In the genomic region with DNA sequence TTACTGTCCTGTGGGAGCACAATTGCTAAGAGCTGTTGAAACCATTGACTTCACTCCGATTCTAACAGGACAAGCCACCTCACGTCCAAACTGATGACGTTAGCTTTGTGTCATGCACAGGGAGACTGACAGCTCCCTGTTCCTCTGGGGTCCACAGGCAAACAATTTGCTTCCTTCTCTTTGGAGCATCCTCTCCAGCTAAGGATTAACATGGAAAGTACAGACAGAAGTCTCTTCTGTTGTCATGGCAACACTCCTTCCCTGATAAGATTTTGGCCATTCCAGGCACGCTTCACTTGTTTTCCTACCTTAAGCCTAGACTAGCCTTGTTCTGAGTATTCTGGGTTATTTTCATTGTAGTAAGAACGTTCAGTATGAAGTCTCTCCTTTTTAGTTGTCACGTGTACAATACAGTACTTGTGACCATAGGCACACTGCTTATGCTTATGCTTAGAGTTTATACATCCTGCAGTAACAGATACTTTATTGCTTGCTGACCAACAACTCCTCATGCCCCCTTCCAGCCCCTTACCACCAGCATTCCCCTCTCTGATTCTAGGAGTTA, we compare ENCODE assay signal across 19 mouse cellular contexts. TPM values are rescaled to one million over a fixed set of nuclear protein-coding genes. Genes with fewer than 3 reads are reported as not detected.
DNase-seq lines count a peak whose midpoint lies in the region; ATAC-seq and TF ChIP-seq lines count a peak whose summit lies in the region.
"Had no signal": no experiment of that assay in that cellular context is flagged by ENCODE, and none has a peak within 500 bp of the region (broad histone marks: within the 10 kb centered on the region; RNA-seq: fewer than 3 reads in every experiment).

No protein-coding gene starts in this region.

- H3K9me3 ChIP-seq in forebrain, embryonic 16.5 days (ENCODE audit: control insufficient read depth, low read length), result no peaks in the 10 kb centered on the region
- no peaks in the 10 kb centered on the region for H3K9me3 ChIP-seq in midbrain, embryonic 12.5 days
- H3K9me3 ChIP-seq: embryonic facial prominence, embryonic 15.5 days; G1E; heart, embryonic 12.5 days; liver, embryonic 12.5 days; megakaryocyte, embryonic 14.5 days had no signal

- intact Hi-C loops in left cerebral cortex, adult 2 months (cut with DNase I), result no loop called here
- intact Hi-C loops in heart, postnatal 25 days (cut with DNase I), result no loop called here

- no peak for DNase-seq in left cerebral cortex, adult 2 months (ENCODE audit: extremely low spot score in 1 of 2, low spot score in 2 of 2)
- DNase-seq in left cerebral cortex, adult 11 months (ENCODE audit: low spot score), result no peak
- DNase-seq in natural killer cell, adult 2 months (ENCODE audit: low spot score in 2 of 2), result no peak
- no peak for DNase-seq in heart, postnatal 25 days (ENCODE audit: low spot score)
- DNase-seq: cerebellum, adult 11-12 months; gastrocnemius, postnatal 36 days; kidney, adult 18-20 months; kidney, postnatal 25 days; left cerebral cortex, postnatal 4 days; thymus, postnatal 14 days had no signal

- 41% methylated on average over 6 of the region's 6 CpGs for WGBS in forebrain, embryonic 16.5 days
- WGBS in midbrain, embryonic 12.5 days, result 28% methylated on average over 6 of the region's 6 CpGs
- WGBS in olfactory bulb, adult 2 months, result 36% methylated on average over 6 of the region's 6 CpGs

- H3K27me3 ChIP-seq in forebrain, embryonic 16.5 days (replicated peaks; ENCODE audit: control insufficient read depth, insufficient read depth, low read length), result no peaks in the 10 kb centered on the region
- H3K27me3 ChIP-seq in midbrain, embryonic 12.5 days, result 0 out of 2 replicates have a peak, but pooled peaks cover 2% of the 10 kb centered on the region
- H3K27me3 ChIP-seq: embryonic facial prominence, embryonic 15.5 days had no signal

- H3K36me3 ChIP-seq in forebrain, embryonic 16.5 days (ENCODE audit: control insufficient read depth, insufficient read depth), result peaks cover 4% of the 10 kb centered on the region; the same call in 1 of the 2 replicates
- H3K36me3 ChIP-seq in midbrain, embryonic 12.5 days, result 0 out of 2 replicates have a peak, but pooled peaks cover 4% of the 10 kb centered on the region
- H3K36me3 ChIP-seq: embryonic facial prominence, embryonic 15.5 days; G1E; heart, embryonic 12.5 days; liver, embryonic 12.5 days had no signal

- peak; percentile 29; the same call in 1 of the 2 replicates for ATAC-seq in forebrain, embryonic 16.5 days
- peak; percentile 49; the same call in 1 of the 2 replicates for ATAC-seq in midbrain, embryonic 12.5 days (ENCODE audit: low FRiP score, low read depth)
- ATAC-seq: liver, embryonic 12.5 days had no signal

- H3K27ac ChIP-seq in left cerebral cortex, adult 2 months, result 0 out of 2 replicates have a peak overlapping the region, but pooled peaks have one; percentile 11
- H3K27ac ChIP-seq in forebrain, embryonic 16.5 days (ENCODE audit: low read length), result no peak overlapping the region
- H3K27ac ChIP-seq in midbrain, embryonic 12.5 days (replicated peaks), result peak overlapping the region; percentile 5; the same call in 1 of the 2 replicates
- H3K27ac ChIP-seq in olfactory bulb, adult 2 months (ENCODE audit: insufficient read depth, low read depth, low read length), result peak overlapping the region; percentile 15; the same call in 1 of the 2 replicates
- H3K27ac ChIP-seq: embryonic facial prominence, embryonic 15.5 days; liver, embryonic 12.5 days had no signal

- no peak for TF ChIP-seq CTCF in left cerebral cortex, adult 2 months (IDR thresholded peaks at IDR 0.05)
- TF ChIP-seq CTCF in olfactory bulb, adult 2 months (IDR thresholded peaks at IDR 0.05; ENCODE audit: insufficient read depth, low read depth, low read length), result no peak

- H3K9ac ChIP-seq in forebrain, embryonic 16.5 days (replicated peaks; ENCODE audit: low read depth, low read length), result no peak overlapping the region
- H3K9ac ChIP-seq in midbrain, embryonic 12.5 days (replicated peaks), result no peak overlapping the region
- H3K9ac ChIP-seq: embryonic facial prominence, embryonic 15.5 days; heart, embryonic 12.5 days; liver, embryonic 12.5 days had no signal

- H3K4me2 ChIP-seq in forebrain, embryonic 16.5 days (ENCODE audit: low read length), result peak overlapping the region; percentile 91
- H3K4me2 ChIP-seq in midbrain, embryonic 12.5 days (replicated peaks), result peak overlapping the region; percentile 23
- H3K4me2 ChIP-seq: embryonic facial prominence, embryonic 15.5 days; heart, embryonic 12.5 days; liver, embryonic 12.5 days had no signal

- H3K4me1 ChIP-seq in forebrain, embryonic 16.5 days (replicated peaks; ENCODE audit: control insufficient read depth, insufficient read depth, low read length), result peaks cover 65% of the 10 kb centered on the region
- peaks cover 62% of the 10 kb centered on the region for H3K4me1 ChIP-seq in midbrain, embryonic 12.5 days
- H3K4me1 ChIP-seq in olfactory bulb, adult 2 months (ENCODE audit: control insufficient read depth, insufficient read depth, low read length), result peaks cover 10% of the 10 kb centered on the region
- H3K4me1 ChIP-seq: embryonic facial prominence, embryonic 15.5 days; heart, embryonic 12.5 days; liver, embryonic 12.5 days; megakaryocyte, embryonic 14.5 days had no signal

- no peak for TF ChIP-seq POLR2A in olfactory bulb, adult 2 months (IDR thresholded peaks at IDR 0.05; ENCODE audit: insufficient read depth, low read depth, low read length)

- no peak overlapping the region for H3K4me3 ChIP-seq in left cerebral cortex, adult 2 months
- no peak overlapping the region for H3K4me3 ChIP-seq in forebrain, embryonic 16.5 days (replicated peaks; ENCODE audit: low read length)
- H3K4me3 ChIP-seq in midbrain, embryonic 12.5 days, result no peak overlapping the region
- no peak overlapping the region for H3K4me3 ChIP-seq in olfactory bulb, adult 2 months (ENCODE audit: insufficient read depth, low read depth, low read length)
- H3K4me3 ChIP-seq: embryonic facial prominence, embryonic 15.5 days; heart, embryonic 12.5 days; liver, embryonic 12.5 days; megakaryocyte, embryonic 14.5 days had no signal

RNA-seq across cellular contexts. Expression of a gene that starts 12.1 kb away (rescaled TPM):
- total RNA-seq in left cerebral cortex, adult 2 months (2021), result 10 to 100 TPM; 40.6 to 45.6 TPM
- 34.6 and 35.2 TPM in 2 replicates for polyA plus RNA-seq in forebrain, embryonic 16.5 days (2015; fragmentation: Nextera tagmentation; extraction: Ambion mirVana)
- polyA plus RNA-seq in midbrain, embryonic 12.5 days (2016; fragmentation: Nextera tagmentation; extraction: Ambion mirVana), result 31.0 and 44.7 TPM in 2 replicates
- polyA plus RNA-seq in olfactory bulb, adult 2 months (2012; ENCODE audit: insufficient read depth, insufficient read length, low replicate concordance, missing spikeins), result not detected in 2 replicates
- not detected for total RNA-seq in heart, postnatal 25 days (2021)
- total RNA-seq: gastrocnemius, postnatal 36 days had no signal
- polyA plus RNA-seq: G1E; small intestine, adult 2 months had no signal
